Mouse (Mus musculus): ENCODE measurements around the gene Tmem184b. TPM values are rescaled to one million over a fixed set of nuclear protein-coding genes. Genes with fewer than 3 reads are reported as not detected.

Tmem184b gene
- polyA plus RNA-seq, 1 experiment, result 25.1 TPM

- no peak for TF ChIP-seq GATA1 (IDR thresholded peaks at IDR 0.05; ENCODE audit: low read length)
Measured at GRCm38 (mm10) chr15:79368313-79368811, 35.0 kb downstream of the Tmem184b start.

DNA sequence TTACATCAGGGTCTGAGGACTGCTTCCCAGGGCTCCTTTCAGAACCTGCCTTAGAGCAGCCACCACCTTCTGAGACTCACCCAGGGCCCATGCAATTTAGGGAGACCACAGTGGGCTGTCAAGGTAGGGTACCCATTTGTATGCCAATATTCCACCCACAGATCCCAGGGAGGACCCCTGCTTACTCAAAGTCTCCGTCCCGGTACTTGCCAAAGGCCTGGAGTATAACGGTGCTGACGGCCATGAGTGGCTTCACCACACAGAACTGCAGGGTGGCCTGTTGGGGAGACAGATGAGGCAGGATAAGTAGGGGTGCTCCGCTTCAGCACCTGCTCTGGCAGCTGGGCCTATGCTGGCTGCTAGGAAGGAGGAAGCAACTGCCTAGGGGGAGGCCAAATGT lies 37.0 kb downstream of the Tmem184b start:
- TF ChIP-seq GATA1 (IDR thresholded peaks at IDR 0.05; ENCODE audit: low read length), result no peak

- TF ChIP-seq GATA1 (IDR thresholded peaks at IDR 0.05; ENCODE audit: low read length), result no peak
Measured at GRCm38 (mm10) chr15:79365068-79365467, 38.3 kb downstream of the Tmem184b start.

GRCm38 (mm10) chr15:79364120-79364519 lies 39.2 kb downstream of the Tmem184b start:
- TF ChIP-seq GATA1 (IDR thresholded peaks at IDR 0.05; ENCODE audit: low read length), result no peak

DNA sequence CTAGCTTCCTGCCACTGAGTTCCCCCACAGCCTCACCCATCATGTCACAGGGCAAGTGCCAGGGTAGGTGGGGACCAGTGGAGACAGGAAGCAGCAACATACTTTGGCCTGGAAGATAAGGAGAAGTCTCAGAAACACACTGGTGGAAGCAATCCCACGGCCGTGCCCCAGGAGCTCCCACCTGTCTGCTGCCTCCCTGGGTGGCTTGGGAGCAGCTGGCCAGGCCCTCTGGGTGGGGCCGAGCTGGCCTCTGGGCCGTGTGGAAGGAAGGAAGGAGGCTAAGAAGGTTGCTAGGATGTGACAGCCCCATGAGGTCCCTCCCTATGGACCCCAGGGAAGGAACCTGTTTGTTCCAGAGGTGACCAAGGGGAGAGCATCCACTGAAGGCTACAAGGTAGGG lies 42.3 kb downstream of the Tmem184b start:
- TF ChIP-seq GATA1 (IDR thresholded peaks at IDR 0.05; ENCODE audit: low read length), result no peak

GRCm38 (mm10) chr15:79360371-79360770 lies 43.0 kb downstream of the Tmem184b start:
- no peak for TF ChIP-seq GATA1 (IDR thresholded peaks at IDR 0.05; ENCODE audit: low read length)

GRCm38 (mm10) chr15:79359954-79360353 lies 43.4 kb downstream of the Tmem184b start:
- no peak for TF ChIP-seq GATA1 (IDR thresholded peaks at IDR 0.05; ENCODE audit: low read length)

GRCm38 (mm10) chr15:79357974-79358690 lies 45.2 kb downstream of the Tmem184b start:
- no peak for TF ChIP-seq GATA1 (IDR thresholded peaks at IDR 0.05; ENCODE audit: low read length)

GRCm38 (mm10) chr15:79357036-79357911 lies 46.1 kb downstream of the Tmem184b start:
- no peak for TF ChIP-seq GATA1 (IDR thresholded peaks at IDR 0.05; ENCODE audit: low read length)

- no peak for TF ChIP-seq GATA1 (IDR thresholded peaks at IDR 0.05; ENCODE audit: low read length)
Measured at GRCm38 (mm10) chr15:79356481-79356880, 46.9 kb downstream of the Tmem184b start.

DNA sequence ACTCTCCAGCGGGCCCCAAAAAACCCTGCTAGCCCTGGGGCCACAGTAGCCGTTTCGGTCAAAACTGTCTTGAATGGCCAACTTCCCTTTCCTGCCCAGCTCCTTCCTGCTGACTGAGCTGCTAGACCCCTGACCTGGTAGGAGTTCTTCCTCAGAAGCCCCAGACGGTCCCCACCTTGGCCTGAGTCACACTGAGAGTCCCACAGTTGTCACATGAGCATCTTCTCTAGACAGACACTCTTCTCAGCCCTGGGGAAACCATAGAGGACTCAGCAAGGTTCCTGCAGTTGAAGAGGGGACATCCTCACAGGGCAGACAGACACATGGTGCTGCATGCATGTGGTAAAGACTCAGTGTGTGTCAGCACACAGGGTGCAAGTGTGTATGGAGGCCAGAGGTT lies 48.8 kb downstream of the Tmem184b start:
- TF ChIP-seq GATA1 (IDR thresholded peaks at IDR 0.05; ENCODE audit: low read length), result no peak

DNA sequence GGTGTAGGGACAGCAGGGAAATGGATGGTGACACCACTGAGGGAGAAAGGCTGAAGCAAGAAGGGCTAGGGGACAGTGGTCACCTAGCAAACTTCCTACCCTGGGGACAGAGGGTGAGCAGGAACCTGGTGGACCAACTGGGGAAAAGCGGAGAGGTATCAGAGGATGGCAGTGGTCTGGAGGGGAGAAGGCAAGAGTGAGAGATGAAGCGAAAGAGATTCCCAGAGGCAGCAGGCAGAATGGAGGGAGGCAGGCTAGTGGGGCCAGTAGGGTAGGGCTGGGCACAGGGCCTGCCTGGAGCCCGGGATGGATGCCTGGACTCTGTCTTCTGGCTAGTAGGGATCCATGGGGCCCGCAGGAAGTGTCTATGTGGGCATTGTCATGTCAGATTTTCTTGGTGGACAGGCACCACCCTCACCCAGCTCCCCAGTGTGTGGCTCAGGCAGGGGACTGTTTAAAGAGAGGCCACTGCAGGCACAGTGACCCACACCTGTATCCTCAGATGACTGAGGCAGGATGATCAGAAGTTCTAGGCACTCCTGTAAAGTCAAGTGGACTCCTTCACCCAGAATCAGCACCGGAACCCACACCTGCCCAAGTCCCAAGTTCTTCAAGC lies 49.6 kb downstream of the Tmem184b start:
- TF ChIP-seq GATA1 (IDR thresholded peaks at IDR 0.05; ENCODE audit: low read length), result no peak

DNA sequence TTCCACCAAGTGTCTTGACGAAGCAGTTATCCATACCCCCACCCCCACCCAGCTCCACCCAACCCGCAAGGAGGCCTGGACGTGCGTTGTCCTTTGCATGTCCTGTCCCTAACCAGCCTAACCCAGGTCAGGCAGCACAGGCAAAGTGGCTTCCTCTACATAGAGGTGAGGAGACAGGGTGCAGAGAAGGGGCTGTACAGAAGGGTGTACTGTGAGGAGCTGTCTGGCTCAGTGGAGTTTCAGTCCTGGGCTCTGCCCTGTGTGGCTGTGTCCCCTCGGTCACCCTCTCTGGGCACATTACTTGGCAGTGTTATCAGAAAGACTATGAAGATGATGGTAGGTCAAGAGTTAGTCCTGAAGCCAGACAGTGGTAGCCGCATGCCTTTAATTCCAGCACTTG lies 50.9 kb downstream of the Tmem184b start:
- TF ChIP-seq GATA1 (IDR thresholded peaks at IDR 0.05; ENCODE audit: low read length), result no peak

GRCm38 (mm10) chr15:79351331-79351767 lies 52.0 kb downstream of the Tmem184b start:
- no peak for TF ChIP-seq GATA1 (IDR thresholded peaks at IDR 0.05; ENCODE audit: low read length)

DNA sequence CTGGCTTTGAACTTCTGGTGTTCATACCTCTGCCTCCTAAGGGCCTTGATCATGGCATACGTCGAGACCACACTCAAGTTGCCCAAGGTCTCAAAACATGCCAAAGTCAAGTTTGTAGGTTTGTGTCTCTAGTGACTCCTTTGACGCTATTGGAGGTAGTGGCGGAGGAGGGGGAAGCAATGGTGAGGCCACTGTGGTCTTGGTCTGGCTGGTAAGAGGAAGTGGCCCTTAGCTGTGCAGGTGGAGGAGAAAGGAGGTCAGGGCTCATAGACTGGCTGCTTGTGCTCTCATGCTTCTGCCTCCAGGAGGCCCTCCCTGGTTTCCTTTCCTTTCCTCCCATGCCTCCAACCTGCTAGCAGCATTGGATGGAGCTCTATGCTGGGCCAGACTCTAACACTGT lies 52.5 kb downstream of the Tmem184b start:
- no peak for TF ChIP-seq GATA1 (IDR thresholded peaks at IDR 0.05; ENCODE audit: low read length)

DNA sequence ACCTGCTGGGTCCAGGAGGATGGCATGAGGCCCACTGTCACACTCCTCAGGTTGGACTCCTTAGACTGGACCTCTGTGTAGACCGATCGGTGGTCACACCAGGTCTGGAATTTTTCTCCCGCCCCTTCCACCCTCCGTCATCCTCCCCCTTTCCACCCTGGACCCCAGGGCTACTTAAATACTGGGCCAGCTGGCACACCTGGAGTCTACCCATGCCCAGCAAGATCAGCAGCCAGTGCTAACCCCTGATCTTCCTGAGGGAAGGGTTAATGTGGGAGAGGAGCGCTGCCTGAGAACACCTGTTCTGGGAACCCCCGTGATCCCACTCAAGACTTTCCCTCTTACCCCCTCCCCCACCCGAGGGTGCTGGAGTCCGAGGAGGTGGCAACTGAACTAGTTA lies 54.7 kb downstream of the Tmem184b start:
- no peak for TF ChIP-seq GATA1 (IDR thresholded peaks at IDR 0.05; ENCODE audit: low read length)
